Mouse (Mus musculus) heart, adult 9 months (tissue): ENCODE measurements at regions not wholly inside any gene's neighbourhood (a gene's known extent, or its start where the extent isn't known, plus 50 kb on each side); places are given as distances from the start of the nearest gene placed in this dataset.
A peak's percentile ranks its signal among the peaks of the same experiment; 100 is the strongest.

ENCODE experiments used
- DNase-seq, 2 experiments: peaks; one replicate each; pipeline ENCODE4 v3.0.0; 2022; ENCODE audit warnings: low spot score in 2 of 2

- DNase-seq = no peak
These were observed 458.1 kb upstream of the Slitrk6 start for GRCm38 (mm10) chr14:111212929-111213657.

- DNase-seq = no peak
These were observed 448.0 kb upstream of the Slitrk5 start for GRCm38 (mm10) chr14:111226926-111227325.

GRCm38 (mm10) chr14:111239121-111239520 lies 435.8 kb upstream of the Slitrk5 start:
- no peak for DNase-seq

GRCm38 (mm10) chr14:111249347-111249946 lies 425.4 kb upstream of the Slitrk5 start:
- no peak for DNase-seq

- DNase-seq = no peak
These were observed 421.7 kb upstream of the Slitrk5 start for GRCm38 (mm10) chr14:111253190-111253589.

GRCm38 (mm10) chr14:111261696-111262095 lies 413.2 kb upstream of the Slitrk5 start:
- DNase-seq = no peak

GRCm38 (mm10) chr14:111270239-111270638 lies 404.7 kb upstream of the Slitrk5 start:
- DNase-seq = no peak

GRCm38 (mm10) chr14:111281354-111281753 lies 393.5 kb upstream of the Slitrk5 start:
- DNase-seq = no peak

GRCm38 (mm10) chr14:111283681-111284461 lies 391.0 kb upstream of the Slitrk5 start:
- no peak for DNase-seq

GRCm38 (mm10) chr14:111285981-111286380 lies 388.9 kb upstream of the Slitrk5 start:
- DNase-seq = no peak

- DNase-seq = no peak
These were observed 379.4 kb upstream of the Slitrk5 start for GRCm38 (mm10) chr14:111295521-111295920.

GRCm38 (mm10) chr14:111297796-111298195 lies 377.1 kb upstream of the Slitrk5 start:
- DNase-seq = no peak

GRCm38 (mm10) chr14:111330570-111330969 lies 344.3 kb upstream of the Slitrk5 start:
- peak; percentile 21 to 23 for DNase-seq

GRCm38 (mm10) chr14:111353518-111353917 lies 321.4 kb upstream of the Slitrk5 start:
- no peak for DNase-seq

GRCm38 (mm10) chr14:111396803-111397202 lies 278.1 kb upstream of the Slitrk5 start:
- no peak for DNase-seq

GRCm38 (mm10) chr14:111400809-111401208 lies 274.1 kb upstream of the Slitrk5 start:
- no peak for DNase-seq

- no peak for DNase-seq
These were observed 272.4 kb upstream of the Slitrk5 start for GRCm38 (mm10) chr14:111402538-111402937.

- DNase-seq = peak in 1 of 2 experiments; percentile 1
These were observed 271.3 kb upstream of the Slitrk5 start for GRCm38 (mm10) chr14:111403555-111403954.

GRCm38 (mm10) chr14:111413543-111413942 lies 261.4 kb upstream of the Slitrk5 start:
- no peak for DNase-seq

- DNase-seq = no peak
These were observed 256.4 kb upstream of the Slitrk5 start for GRCm38 (mm10) chr14:111418531-111418930.

- DNase-seq = no peak
These were observed 245.6 kb upstream of the Slitrk5 start for GRCm38 (mm10) chr14:111429101-111429857.
